Comparison of ENCODE assay signal across 22 mouse cellular contexts in the genomic region with DNA sequence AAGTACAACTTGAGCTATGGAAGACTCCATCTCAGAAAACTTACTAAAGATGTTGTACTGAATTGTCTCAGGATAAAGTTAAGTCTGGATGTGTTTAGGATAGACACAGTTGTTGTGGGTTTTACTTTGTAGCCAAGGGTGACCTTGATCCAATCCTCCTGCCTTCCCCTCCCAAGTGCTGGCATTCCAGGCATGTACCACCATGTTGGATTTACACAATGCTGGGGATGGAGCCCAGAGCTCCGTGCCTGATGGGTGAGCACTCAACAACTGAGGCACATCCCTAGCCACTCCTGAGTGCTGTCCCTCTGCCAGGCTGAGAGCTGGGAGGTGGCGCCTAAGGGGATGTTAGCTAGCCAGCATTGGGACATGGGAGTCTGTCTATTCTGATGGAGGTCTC. TPM values are rescaled to one million over a fixed set of nuclear protein-coding genes. Genes with fewer than 3 reads are reported as not detected.
"Had no signal": no experiment of that assay in that cellular context is flagged by ENCODE, and none has a peak within 500 bp of the region (broad histone marks: within the 10 kb centered on the region; RNA-seq: fewer than 3 reads in every experiment).

No protein-coding gene starts in this region.

- H3K9ac ChIP-seq: liver, embryonic 14.5 days; liver, postnatal 0 days; lung, embryonic 14.5 days; midbrain, embryonic 12.5 days; neural tube, embryonic 13.5 days; stomach, embryonic 15.5 days had no signal

- DNase-seq: kidney, adult 8-10 months; layer of hippocampus, adult 9-11 months; liver, postnatal 0 days; lung, embryonic 14.5 days; retina, postnatal 1 day; right cerebral cortex, postnatal 25 days; spleen, adult 18-20 months; thymus, postnatal 25 days had no signal

- H3K27ac ChIP-seq: layer of hippocampus, adult 2 months; liver, embryonic 14.5 days; macrophage; midbrain, embryonic 12.5 days; neural tube, embryonic 13.5 days; stomach, embryonic 15.5 days had no signal

- H3K27me3 ChIP-seq: midbrain, embryonic 12.5 days; stomach, embryonic 15.5 days had no signal

- H3K9me3 ChIP-seq: midbrain, embryonic 12.5 days; neural tube, embryonic 13.5 days; stomach, embryonic 15.5 days had no signal

- H3K4me2 ChIP-seq: lung, embryonic 14.5 days; midbrain, embryonic 12.5 days; neural tube, embryonic 13.5 days; stomach, embryonic 15.5 days had no signal

- ATAC-seq: intestine, postnatal 0 days; liver, postnatal 0 days; lung, postnatal 0 days; midbrain, embryonic 16.5 days had no signal

- H3K4me3 ChIP-seq: layer of hippocampus, adult 2 months; midbrain, embryonic 12.5 days; myocyte; neural tube, embryonic 13.5 days; stomach, embryonic 15.5 days had no signal

RNA-seq across cellular contexts. Expression of gene Pnpla3, which starts 47.6 kb away (rescaled TPM):
- total RNA-seq: megakaryocyte-erythroid progenitor cell, adult 5-6 weeks; monocyte, adult 5-6 weeks; neutrophil, adult 5-6 weeks had no signal
- polyA plus RNA-seq: limb, embryonic 11.5 days; macrophage had no signal
